Mouse (Mus musculus) spleen, adult 2 months (tissue): ENCODE measurements around the gene Btbd16. TPM values are rescaled to one million over a fixed set of nuclear protein-coding genes. Genes with fewer than 3 reads are reported as not detected.

Source experiments
- DNase-seq, 2 experiments: peaks; one replicate each; pipeline versions ENCODE4 v3.0.0 to v3.0.0-alpha.2; 2012 to 2021; ENCODE audit warnings: low spot score in 2 of 2, low read depth in 1 of 2
- H3K27ac ChIP-seq: fragments of 200-500 bp; 2 replicates; pipeline ENCODE4 v1.5.1; 2012; ENCODE audit warnings: low read length, inconsistent platforms; ENCODE audit not compliant: insufficient read depth
- H3K27me3 ChIP-seq: fragments of 200-500 bp; 2 replicates; pipeline ENCODE4 v1.6.1; 2012; ENCODE audit warnings: mild to moderate bottlenecking, moderate library complexity, low read length, inconsistent platforms; ENCODE audit not compliant: control insufficient read depth, insufficient read depth
- H3K36me3 ChIP-seq: fragments of 200-500 bp; 2 replicates; pipeline ENCODE4 v1.6.1; 2012; ENCODE audit warnings: mild to moderate bottlenecking, low read length, inconsistent platforms; ENCODE audit not compliant: control insufficient read depth, insufficient read depth
- H3K4me1 ChIP-seq: fragments of 200-500 bp; 2 replicates; pipeline ENCODE4 v1.6.1; 2011; ENCODE audit warnings: inconsistent platforms; ENCODE audit not compliant: control insufficient read depth, insufficient read depth, insufficient read length
- H3K4me3 ChIP-seq: fragments of 200-500 bp; 2 replicates; pipeline ENCODE4 v1.5.1; 2011; ENCODE audit warnings: mild to moderate bottlenecking, inconsistent platforms; ENCODE audit not compliant: insufficient read depth, insufficient read length; ENCODE audit errors: extremely low read depth
- CTCF ChIP-seq: fragments of 200-500 bp; IDR thresholded peaks from 2 replicates; pipeline ENCODE4 v1.5.1; 2011; ENCODE audit warnings: mild to moderate bottlenecking, inconsistent platforms; ENCODE audit not compliant: insufficient read depth, insufficient read length, insufficient replicate concordance; ENCODE audit errors: extremely low read depth
- POLR2A ChIP-seq: fragments of 200-500 bp; IDR thresholded peaks from 2 replicates; pipeline ENCODE4 v1.6.1; 2011; ENCODE audit warnings: low read depth, low read length, inconsistent platforms
- WGBS: fragments of 180-500 bp; shearing (Covaris S2); methylation state at CpG from one replicate; pipeline ENCODE4 v1.1.7; 2018; 5-methylcytosine and 5-hydroxymethylcytosine counted together
- polyA plus RNA-seq: library from polyadenylated mRNA; depleted of rRNA; stranded (reverse); fragments of >200 nt; gene quantifications from 2 replicates; pipeline ENCODE4 v1.2.3, GENCODE M21; 2012

Btbd16 gene
- polyA plus RNA-seq, 1 experiment: 0.20 TPM

- TF ChIP-seq POLR2A (no peak), CTCF (no peak)
These were observed 64.2 kb downstream of the Btbd16 start for GRCm38 (mm10) chr7:130837941-130838657.

DNA sequence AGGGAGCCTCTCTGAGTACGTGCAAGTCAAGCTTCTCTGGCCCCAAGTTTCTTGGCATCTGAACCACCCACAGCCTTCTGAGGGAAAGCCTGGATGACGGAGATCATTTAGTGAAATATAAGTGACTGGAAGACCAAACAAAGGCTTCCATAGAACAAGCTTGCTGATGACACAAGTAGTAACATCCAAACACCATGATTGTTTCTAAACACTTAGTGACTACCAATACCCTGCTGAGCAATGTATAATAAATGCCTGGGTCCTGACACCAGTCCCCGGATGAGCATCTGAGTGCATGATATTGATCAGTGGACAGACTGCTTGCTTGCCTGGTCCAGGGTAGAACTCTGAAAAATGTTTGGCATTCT lies 64.8 kb downstream of the Btbd16 start:
- Histone ChIP-seq H3K27ac (no peak overlapping the region), H3K27me3 (no peaks in the 10 kb centered on the region), H3K36me3 (no peaks in the 10 kb centered on the region), H3K4me1 (no peaks in the 10 kb centered on the region), H3K4me3 (no peak overlapping the region)
- TF ChIP-seq CTCF: no peak
- no peak for TF ChIP-seq POLR2A
- DNase-seq: no peak
- 91% methylated on average over 3 of the region's 3 CpGs for WGBS

More at GRCm38 (mm10) chr7:130837941-130838657, 64.2 kb downstream of the Btbd16 start:
- no peak overlapping the region for H3K27ac ChIP-seq
- H3K36me3 ChIP-seq: no peaks in the 10 kb centered on the region
- no peak for DNase-seq
- H3K27me3 ChIP-seq: no peaks in the 10 kb centered on the region
- 84% methylated on average over 12 of the region's 12 CpGs for WGBS
- H3K4me1 ChIP-seq: no peaks in the 10 kb centered on the region
- no peak overlapping the region for H3K4me3 ChIP-seq

DNA sequence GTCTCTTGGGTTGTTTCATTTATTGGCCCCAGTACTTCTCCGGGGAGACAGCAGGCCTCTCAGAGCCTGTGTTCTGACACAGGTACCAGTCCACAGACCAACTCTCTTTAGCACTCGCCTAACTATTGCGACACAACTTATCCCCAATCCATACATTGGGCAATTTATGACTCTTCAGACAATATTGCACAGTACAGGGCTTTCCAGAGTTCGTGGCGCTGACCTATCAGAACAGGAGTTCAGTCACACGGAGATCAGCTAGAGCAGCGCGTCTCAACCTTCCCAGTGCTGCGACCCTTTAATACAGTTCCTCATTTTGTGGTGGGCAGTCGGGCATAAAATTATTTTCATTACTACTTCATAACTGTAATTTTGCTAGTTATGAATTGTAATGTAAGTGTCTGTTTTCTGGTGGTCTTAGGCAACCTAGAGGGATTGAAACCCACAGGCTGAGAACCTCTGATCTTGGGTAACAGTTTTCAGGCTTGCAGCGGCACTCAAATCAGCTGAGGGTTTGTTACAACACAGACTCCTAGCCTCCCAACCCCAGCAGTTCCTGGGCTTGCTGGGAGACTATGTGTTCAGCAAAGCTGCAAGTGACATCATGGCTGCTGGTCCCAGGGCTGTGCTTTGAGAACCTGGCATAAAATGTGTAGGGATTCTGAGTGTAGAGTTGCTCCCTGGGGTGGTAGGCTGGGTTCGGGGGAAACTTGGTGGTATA lies 65.7 kb downstream of the Btbd16 start:
- 61% methylated on average over 12 of the region's 12 CpGs for WGBS
- Histone ChIP-seq H3K27me3 (no peaks in the 10 kb centered on the region), H3K36me3 (no peaks in the 10 kb centered on the region), H3K27ac (no peak overlapping the region), H3K4me1 (no peaks in the 10 kb centered on the region), H3K4me3 (no peak overlapping the region)
- no peak for DNase-seq
- no peak for TF ChIP-seq CTCF
- TF ChIP-seq POLR2A: no peak

DNA sequence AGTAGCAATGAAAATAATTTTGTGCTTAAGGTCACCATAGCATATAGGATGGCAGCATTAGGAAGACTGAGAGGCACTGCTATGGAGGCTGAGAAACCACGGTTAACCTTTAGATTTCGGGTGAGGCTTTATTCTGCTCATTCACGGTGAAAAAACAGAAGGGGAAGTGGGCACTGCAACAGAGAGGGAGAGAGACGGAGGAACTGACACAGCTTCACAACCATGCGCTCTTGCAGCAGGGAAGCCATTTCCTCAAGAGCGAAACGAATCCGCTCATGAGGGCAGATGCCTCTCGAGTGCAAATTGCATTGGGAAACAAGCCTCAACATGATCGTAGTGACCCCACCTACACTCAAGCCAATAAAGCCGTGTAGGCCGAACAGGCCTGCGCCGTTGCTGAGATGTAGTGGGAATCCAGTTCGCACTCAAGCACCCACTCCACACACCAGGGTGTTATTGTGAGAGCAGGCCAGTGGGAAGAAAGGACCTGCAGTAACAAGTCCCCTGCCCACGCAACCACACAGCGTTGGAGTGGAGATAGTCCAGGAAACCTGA lies 73.4 kb downstream of the Btbd16 start:
- no peaks in the 10 kb centered on the region for H3K27me3 ChIP-seq
- H3K4me1 ChIP-seq: peaks cover 3% of the 10 kb centered on the region; the same call in 1 of the 2 replicates
- no peak for DNase-seq
- no peak for TF ChIP-seq CTCF
- TF ChIP-seq POLR2A: no peak
- no peak overlapping the region for H3K4me3 ChIP-seq
- WGBS: 46% methylated on average over 17 of the region's 17 CpGs
- H3K36me3 ChIP-seq: no peaks in the 10 kb centered on the region
- H3K27ac ChIP-seq: no peak overlapping the region

- H3K4me1 ChIP-seq: no peaks in the 10 kb centered on the region; the same call in 1 of the 2 replicates
- H3K27me3 ChIP-seq: no peaks in the 10 kb centered on the region
- H3K36me3 ChIP-seq: no peaks in the 10 kb centered on the region
- no peak overlapping the region for H3K4me3 ChIP-seq
- no peak for DNase-seq
- TF ChIP-seq POLR2A (no peak), CTCF (no peak)
- 92% methylated on average over 4 of the region's 4 CpGs for WGBS
- H3K27ac ChIP-seq: no peak overlapping the region
These were observed 80.9 kb downstream of the Btbd16 start for GRCm38 (mm10) chr7:130854684-130855292.

DNA sequence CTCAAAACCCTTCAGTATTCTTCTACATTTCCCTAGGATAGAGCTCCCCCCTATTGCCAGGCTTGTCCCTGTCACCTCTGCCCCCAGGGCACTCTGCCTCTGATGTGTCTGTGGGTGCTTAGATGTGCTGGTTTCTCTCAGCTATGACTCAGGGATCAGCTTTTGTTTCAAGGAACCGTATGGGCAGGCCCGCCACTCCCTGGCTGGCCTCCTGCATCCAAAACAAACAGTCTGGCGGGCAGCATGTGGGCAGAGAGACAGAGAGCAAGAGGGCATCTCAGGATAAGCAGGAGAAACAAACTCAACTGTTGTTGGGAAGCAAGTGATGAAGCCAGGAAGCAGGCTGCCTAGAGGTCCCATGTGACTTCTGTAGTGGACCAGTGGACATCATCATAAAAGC lies 81.8 kb downstream of the Btbd16 start:
- no peaks in the 10 kb centered on the region for H3K36me3 ChIP-seq
- TF ChIP-seq POLR2A (no peak), CTCF (no peak)
- no peaks in the 10 kb centered on the region; the same call in 1 of the 2 replicates for H3K4me1 ChIP-seq
- no peaks in the 10 kb centered on the region for H3K27me3 ChIP-seq
- DNase-seq: no peak
- H3K4me3 ChIP-seq: no peak overlapping the region
- H3K27ac ChIP-seq: no peak overlapping the region
- 81% methylated on average over 3 of the region's 3 CpGs for WGBS

GRCm38 (mm10) chr7:130857973-130858372 lies 84.1 kb downstream of the Btbd16 start:
- Histone ChIP-seq H3K36me3 (no peaks in the 10 kb centered on the region), H3K27ac (no peak overlapping the region), H3K4me1 (no peaks in the 10 kb centered on the region; the same call in 1 of the 2 replicates), H3K4me3 (no peak overlapping the region), H3K27me3 (no peaks in the 10 kb centered on the region)
- DNase-seq: peak in 1 of 2 experiments; percentile 14
- WGBS: 9% methylated on average over 6 of the region's 6 CpGs
- TF ChIP-seq CTCF: no peak
- TF ChIP-seq POLR2A: no peak
